Mouse (Mus musculus) heart, embryonic 15.5 days (tissue): ENCODE data around the gene Setx. TPM values are rescaled to one million over a fixed set of nuclear protein-coding genes. Genes with fewer than 3 reads are reported as not detected.
"Not testable (repeated sequence)": the region's sequence is repeated elsewhere in the genome, so short reads cannot be mapped to it uniquely, and the experiment has no call there.

Experiments
- ATAC-seq: fragments of 200-750 bp; cut with Nextera tagmentation; replicated peaks from 2 replicates; pipeline ENCODE4 v1.8.0; 2017; ENCODE audit warnings: low read depth, moderate TSS enrichment; ENCODE audit not compliant: insufficient number of reproducible peaks, insufficient read depth, low FRiP score
- H3K27ac ChIP-seq: fragments of 300-500 bp; sonication (generic); 2 replicates; pipeline ENCODE4 v1.5.1; 2015; ENCODE audit warnings: mild to moderate bottlenecking, inconsistent platforms
- H3K27me3 ChIP-seq: fragments of 300-500 bp; sonication (generic); 2 replicates; pipeline ENCODE4 v1.6.1; 2015; ENCODE audit warnings: inconsistent platforms
- H3K36me3 ChIP-seq: fragments of 300-500 bp; sonication (generic); 2 replicates; pipeline ENCODE4 v1.6.1; 2015; ENCODE audit warnings: mild to moderate bottlenecking, inconsistent platforms
- H3K4me1 ChIP-seq: fragments of 300-500 bp; sonication (generic); replicated peaks from 2 replicates; pipeline ENCODE4 v1.6.1; 2015; ENCODE audit warnings: inconsistent platforms
- H3K4me2 ChIP-seq: fragments of 300-500 bp; sonication (generic); 2 replicates; pipeline ENCODE4 v1.6.1; 2015; ENCODE audit warnings: inconsistent platforms, mild to moderate bottlenecking, moderate library complexity
- H3K4me3 ChIP-seq: fragments of 300-500 bp; sonication (generic); 2 replicates; pipeline ENCODE4 v1.5.1; 2015; ENCODE audit warnings: mild to moderate bottlenecking, inconsistent platforms
- H3K9ac ChIP-seq: fragments of 300-500 bp; sonication (generic); 2 replicates; pipeline ENCODE4 v1.6.1; 2015; ENCODE audit warnings: mild to moderate bottlenecking, inconsistent platforms
- H3K9me3 ChIP-seq: fragments of 300-500 bp; sonication (generic); replicated peaks from 2 replicates; pipeline ENCODE4 v1.6.1; 2016; ENCODE audit warnings: inconsistent platforms
- WGBS: fragments of 180-500 bp; shearing (Covaris S2); methylation state at CpG from one replicate; pipeline ENCODE4 v1.1.7; 2015; ENCODE audit warnings: mixed read lengths; 5-methylcytosine and 5-hydroxymethylcytosine counted together
- polyA plus RNA-seq: library from polyadenylated mRNA; unstranded; fragments of >200 nt; fragmentation: Nextera tagmentation; extraction: Ambion mirVana; gene quantifications from 2 replicates; pipeline ENCODE4 v1.2.1, GENCODE M21; 2015

The Setx gene
- polyA plus RNA-seq, 1 experiment from 2014 or later = 5.9 TPM

GRCm38 (mm10) chr2:29099646-29100045 is 24.3 kb upstream of the Setx start:
- Histone ChIP-seq H3K9me3 (no peaks in the 10 kb centered on the region), H3K9ac (no peak overlapping the region), H3K4me3 (no peak overlapping the region), H3K27me3 (no peaks in the 10 kb centered on the region), H3K4me1 (no peaks in the 10 kb centered on the region), H3K27ac (no peak overlapping the region), H3K36me3 (no peaks in the 10 kb centered on the region), H3K4me2 (no peak overlapping the region)
- WGBS = 88% methylated on average over 14 of the region's 14 CpGs
- ATAC-seq = no peak

- 60% methylated on average over 7 of the region's 7 CpGs for WGBS
- Histone ChIP-seq H3K4me2 (peak overlapping the region; percentile 29), H3K27me3 (no peaks in the 10 kb centered on the region), H3K27ac (no peak overlapping the region), H3K9ac (no peak overlapping the region), H3K4me1 (no peaks in the 10 kb centered on the region), H3K9me3 (no peaks in the 10 kb centered on the region), H3K36me3 (no peaks in the 10 kb centered on the region), H3K4me3 (no peak overlapping the region)
- ATAC-seq = no peak
These were observed 23.0 kb upstream of the Setx start for GRCm38 (mm10) chr2:29100822-29101534.

GRCm38 (mm10) chr2:29102416-29103377 is 21.3 kb upstream of the Setx start:
- not testable (repeated sequence) for H3K4me3 ChIP-seq, H3K9me3 ChIP-seq, H3K4me2 ChIP-seq, H3K9ac ChIP-seq, H3K4me1 ChIP-seq, H3K27ac ChIP-seq, ATAC-seq, H3K27me3 ChIP-seq, H3K36me3 ChIP-seq
- WGBS = 75% methylated on average over 10 of the region's 10 CpGs

- Histone ChIP-seq H3K9ac (no peak overlapping the region), H3K4me3 (no peak overlapping the region), H3K9me3 (no peaks in the 10 kb centered on the region), H3K36me3 (no peaks in the 10 kb centered on the region), H3K27ac (no peak overlapping the region), H3K4me2 (no peak overlapping the region), H3K4me1 (peaks cover 3% of the 10 kb centered on the region), H3K27me3 (no peaks in the 10 kb centered on the region)
- ATAC-seq = no peak
These were observed 3.0 kb upstream of the Setx start for GRCm38 (mm10) chr2:29120969-29121368.

- Histone ChIP-seq H3K27me3 (no peaks in the 10 kb centered on the region), H3K27ac (peak overlapping the region; percentile 42; the same call in 1 of the 2 replicates), H3K4me3 (no peak overlapping the region), H3K4me1 (peaks cover 12% of the 10 kb centered on the region), H3K36me3 (no peaks in the 10 kb centered on the region), H3K4me2 (no peak overlapping the region), H3K9ac (no peak overlapping the region), H3K9me3 (no peaks in the 10 kb centered on the region)
- 59% methylated on average over 3 of the region's 3 CpGs for WGBS
- no peak for ATAC-seq
These were observed 1.5 kb upstream of the Setx start for GRCm38 (mm10) chr2:29122446-29122845.

- no peaks in the 10 kb centered on the region; the same call in 1 of the 2 replicates for H3K36me3 ChIP-seq
- peak overlapping the region; percentile 50 for H3K9ac ChIP-seq
- WGBS = under 1% methylated on average over 21 of the region's 24 CpGs
- no peaks in the 10 kb centered on the region for H3K27me3 ChIP-seq
- ATAC-seq = no peak
- peaks cover 12% of the 10 kb centered on the region for H3K4me1 ChIP-seq
- peak overlapping the region; percentile 81 for H3K4me3 ChIP-seq
- H3K9me3 ChIP-seq = no peaks in the 10 kb centered on the region
- H3K27ac ChIP-seq = peak overlapping the region; percentile 95
- peak overlapping the region; percentile 87 for H3K4me2 ChIP-seq
These were observed 572 bp downstream of the Setx start for GRCm38 (mm10) chr2:29124571-29124935.

- Histone ChIP-seq H3K27ac (peak overlapping the region; percentile 95), H3K4me1 (peaks cover 12% of the 10 kb centered on the region), H3K27me3 (no peaks in the 10 kb centered on the region), H3K9ac (peak overlapping the region; percentile 82), H3K4me2 (peak overlapping the region; percentile 87), H3K9me3 (no peaks in the 10 kb centered on the region), H3K36me3 (peaks cover 5% of the 10 kb centered on the region), H3K4me3 (peak overlapping the region; percentile 81)
- WGBS = under 1% methylated on average over 79 of the region's 81 CpGs
- peak; percentile 97 for ATAC-seq
These were observed 1.1 kb downstream of the Setx start for GRCm38 (mm10) chr2:29124936-29125701.

GRCm38 (mm10) chr2:29130118-29130899 is 6.3 kb downstream of the Setx start:
- no peak overlapping the region for H3K4me2 ChIP-seq
- no peaks in the 10 kb centered on the region for H3K9me3 ChIP-seq
- no peak overlapping the region for H3K27ac ChIP-seq
- no peak overlapping the region for H3K9ac ChIP-seq
- WGBS = 93% methylated on average over 7 of the region's 7 CpGs
- H3K4me1 ChIP-seq = peaks cover 9% of the 10 kb centered on the region
- H3K4me3 ChIP-seq = no peak overlapping the region
- no peak for ATAC-seq
- H3K36me3 ChIP-seq = peaks cover 40% of the 10 kb centered on the region
- H3K27me3 ChIP-seq = no peaks in the 10 kb centered on the region

- H3K4me3 ChIP-seq = no peak overlapping the region
- no peak for ATAC-seq
- no peak overlapping the region for H3K27ac ChIP-seq
- no peaks in the 10 kb centered on the region for H3K27me3 ChIP-seq
- no peak overlapping the region for H3K9ac ChIP-seq
- H3K4me2 ChIP-seq = no peak overlapping the region
- no peaks in the 10 kb centered on the region for H3K4me1 ChIP-seq
- peaks cover 66% of the 10 kb centered on the region for H3K36me3 ChIP-seq
- no peaks in the 10 kb centered on the region for H3K9me3 ChIP-seq
These were observed 11.2 kb downstream of the Setx start for GRCm38 (mm10) chr2:29135161-29135560.

- Histone ChIP-seq H3K4me2 (no peak overlapping the region), H3K36me3 (peaks cover 71% of the 10 kb centered on the region), H3K27ac (no peak overlapping the region), H3K27me3 (no peaks in the 10 kb centered on the region), H3K9ac (no peak overlapping the region), H3K4me3 (no peak overlapping the region), H3K4me1 (no peaks in the 10 kb centered on the region), H3K9me3 (no peaks in the 10 kb centered on the region)
- no peak for ATAC-seq
- 85% methylated on average over 2 of the region's 2 CpGs for WGBS
These were observed 28.0 kb downstream of the Setx start for GRCm38 (mm10) chr2:29151941-29152340.
